Mouse (Mus musculus): ENCODE data around the gene Ift43. TPM values are rescaled to one million over a fixed set of nuclear protein-coding genes. Genes with fewer than 3 reads are reported as not detected.

The Ift43 gene
- polyA plus RNA-seq, 1 experiment from 2014 or later: 116 TPM

GRCm38 (mm10) chr12:86203443-86204057 lies 121.2 kb downstream of the Ift43 start:
- Histone ChIP-seq H3K4me1 (ENCODE audit: control insufficient read depth, insufficient read depth, low read length) (no peaks in the 10 kb centered on the region), H3K9ac (ENCODE audit: low read length) (no peak overlapping the region), H3K36me3 (ENCODE audit: control insufficient read depth, insufficient read depth) (no peaks in the 10 kb centered on the region), H3K4me3 (ENCODE audit: low read length) (no peak overlapping the region), H3K27me3 (ENCODE audit: control insufficient read depth, insufficient read depth, low read length) (no peaks in the 10 kb centered on the region), H3K4me2 (ENCODE audit: low read depth, low read length) (no peak overlapping the region), H3K27ac (ENCODE audit: low read length) (no peak overlapping the region), H3K9me3 (replicated peaks; ENCODE audit: control insufficient read depth, low read length) (peaks cover 6% of the 10 kb centered on the region; the same call in 1 of the 2 replicates)
- WGBS: 41% methylated on average over 8 of the region's 8 CpGs
- no peak for ATAC-seq (replicated peaks; ENCODE audit: extremely low read depth, insufficient read depth, low FRiP score)

GRCm38 (mm10) chr12:86211099-86211520 lies 128.8 kb downstream of the Ift43 start:
- no peak for ATAC-seq (replicated peaks; ENCODE audit: extremely low read depth, insufficient read depth, low FRiP score)
- no peak overlapping the region for H3K4me3 ChIP-seq (ENCODE audit: low read length)
- no peak overlapping the region for H3K4me2 ChIP-seq (ENCODE audit: low read depth, low read length)
- no peak overlapping the region for H3K9ac ChIP-seq (ENCODE audit: low read length)
- no peaks in the 10 kb centered on the region for H3K9me3 ChIP-seq (replicated peaks; ENCODE audit: control insufficient read depth, low read length)
- peaks cover 58% of the 10 kb centered on the region for H3K27me3 ChIP-seq (ENCODE audit: control insufficient read depth, insufficient read depth, low read length)
- no peaks in the 10 kb centered on the region for H3K4me1 ChIP-seq (ENCODE audit: control insufficient read depth, insufficient read depth, low read length)
- no peaks in the 10 kb centered on the region for H3K36me3 ChIP-seq (ENCODE audit: control insufficient read depth, insufficient read depth)
- 1% methylated on average over 19 of the region's 19 CpGs for WGBS
- H3K27ac ChIP-seq (ENCODE audit: low read length): no peak overlapping the region

Other genes starting within 250 kb of the Ift43 start
- gene Tgfb3, start 3.5 kb upstream of the Ift43 start, polyA plus RNA-seq (2015; fragmentation: Nextera tagmentation; extraction: Ambion mirVana): 23.9 and 26.1 TPM in 2 replicates
- gene Gpatch2l, start 159.3 kb downstream of the Ift43 start, polyA plus RNA-seq (2015; fragmentation: Nextera tagmentation; extraction: Ambion mirVana): 12.2 and 12.8 TPM in 2 replicates

Data from heart, embryonic 16.5 days (tissue).